Mouse (Mus musculus): Measurements from ENCODE around the gene Acot12. TPM values are rescaled to one million over a fixed set of nuclear protein-coding genes. Genes with fewer than 3 reads are reported as not detected.

Gene Acot12
- polyA plus RNA-seq, 1 experiment from 2014 or later: not detected

DNA sequence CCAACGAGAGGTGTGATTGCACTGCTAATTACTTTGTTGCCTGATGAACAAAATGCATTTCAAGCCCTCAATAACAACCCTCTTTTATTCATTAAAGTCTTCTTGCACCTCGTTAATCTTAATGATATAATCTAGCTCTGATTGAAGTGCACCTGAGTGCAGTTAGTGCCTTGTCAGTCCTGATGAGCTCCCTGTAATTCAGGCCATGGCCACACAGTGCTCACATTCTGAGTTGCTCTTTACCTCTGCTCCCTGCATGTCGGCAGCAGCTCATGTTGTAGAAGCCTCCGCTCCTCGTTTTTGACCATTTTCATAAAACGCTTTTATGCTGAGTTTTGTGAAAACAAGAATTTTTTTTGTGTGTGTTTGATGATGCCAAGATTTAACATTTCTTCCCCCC, 82.4 kb downstream of the Acot12 start:
- WGBS: 67% methylated on average over 6 of the region's 6 CpGs
- no peak for TF ChIP-seq CTCF (IDR thresholded peaks at IDR 0.05; ENCODE audit: low read depth)
- Histone ChIP-seq H3K4me3 (ENCODE audit: low read depth, low read length) (no peak overlapping the region), H3K9me3 (ENCODE audit: low read depth, low read length) (no peaks in the 10 kb centered on the region), H3K27me3 (ENCODE audit: insufficient read depth, low read length) (no peaks in the 10 kb centered on the region), H3K4me1 (ENCODE audit: insufficient read depth) (no peaks in the 10 kb centered on the region), H3K4me2 (no peak overlapping the region), H3K36me3 (ENCODE audit: insufficient read depth) (no peaks in the 10 kb centered on the region), H3K27ac (ENCODE audit: low read depth) (no peak overlapping the region), H3K9ac (no peak overlapping the region)
- ATAC-seq (ENCODE audit: insufficient read depth): no peak
- no peak for DNase-seq

DNA sequence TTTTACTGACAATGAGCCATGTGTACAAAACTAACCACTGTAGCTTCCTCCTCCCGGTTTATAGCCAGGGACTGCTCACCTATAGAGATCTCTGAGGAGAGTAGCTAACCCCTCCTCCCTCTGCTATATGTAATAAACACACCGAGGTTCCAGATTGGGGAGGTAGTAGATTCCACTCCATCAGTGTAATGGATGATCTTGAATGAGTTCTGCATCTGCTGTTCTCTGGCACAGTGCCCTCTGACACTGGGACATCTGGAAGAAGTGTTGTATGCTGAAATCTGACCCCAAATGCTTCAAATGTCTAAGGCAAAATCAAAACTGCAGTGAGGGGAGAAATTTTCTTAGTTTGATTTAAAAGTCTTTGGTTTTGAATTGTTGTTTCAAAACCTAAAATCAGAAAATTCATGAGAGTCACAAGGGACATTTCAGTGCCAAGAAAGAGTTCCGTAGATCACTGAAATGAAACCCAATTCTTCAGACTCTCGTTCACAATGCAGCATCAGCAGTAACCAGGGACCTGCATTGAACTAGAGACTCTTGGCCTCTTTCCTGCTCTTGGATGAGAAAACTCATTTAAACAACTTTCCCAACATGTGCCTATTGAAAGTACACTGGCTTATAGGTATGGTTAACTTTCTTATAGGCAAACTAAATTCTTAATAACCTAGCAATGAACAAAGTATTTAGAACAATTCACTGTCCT, 83.7 kb downstream of the Acot12 start:
- no peaks in the 10 kb centered on the region for H3K27me3 ChIP-seq (ENCODE audit: insufficient read depth, low read length)
- 42% methylated on average over 4 of the region's 4 CpGs for WGBS
- H3K36me3 ChIP-seq (ENCODE audit: insufficient read depth): no peaks in the 10 kb centered on the region
- H3K27ac ChIP-seq (ENCODE audit: low read depth): no peak overlapping the region
- no peak overlapping the region for H3K4me3 ChIP-seq (ENCODE audit: low read depth, low read length)
- no peak overlapping the region for H3K4me2 ChIP-seq
- no peaks in the 10 kb centered on the region for H3K9me3 ChIP-seq (ENCODE audit: low read depth, low read length)
- no peak overlapping the region for H3K9ac ChIP-seq
- TF ChIP-seq CTCF (IDR thresholded peaks at IDR 0.05; ENCODE audit: low read depth): no peak
- DNase-seq (peak; percentile 72), ATAC-seq (ENCODE audit: insufficient read depth) (no peak)
- no peaks in the 10 kb centered on the region for H3K4me1 ChIP-seq (ENCODE audit: insufficient read depth)

DNA sequence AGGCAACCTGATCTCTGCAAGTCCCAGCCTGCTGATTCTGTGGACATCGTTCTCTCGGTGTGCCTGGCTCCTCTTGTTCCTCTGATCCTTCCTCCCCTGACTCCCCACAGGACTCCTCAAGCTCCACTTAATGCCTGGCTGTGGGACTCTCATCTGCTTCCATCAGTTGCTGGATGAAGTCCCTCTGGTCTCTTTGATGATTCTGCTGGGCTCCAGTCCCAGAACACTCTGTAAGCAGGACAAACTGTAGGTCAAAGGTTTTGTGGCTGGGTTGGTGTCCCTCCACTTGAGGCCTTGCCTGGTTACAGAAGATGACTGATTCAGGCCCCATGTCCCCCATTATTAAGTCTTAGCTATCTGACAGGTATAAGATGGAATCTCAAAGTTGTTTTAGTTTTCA, 84.8 kb downstream of the Acot12 start:
- Histone ChIP-seq H3K9me3 (ENCODE audit: low read depth, low read length) (no peaks in the 10 kb centered on the region), H3K4me1 (ENCODE audit: insufficient read depth) (no peaks in the 10 kb centered on the region), H3K4me3 (ENCODE audit: low read depth, low read length) (no peak overlapping the region), H3K27me3 (ENCODE audit: insufficient read depth, low read length) (no peaks in the 10 kb centered on the region), H3K4me2 (no peak overlapping the region), H3K27ac (ENCODE audit: low read depth) (no peak overlapping the region), H3K9ac (no peak overlapping the region), H3K36me3 (ENCODE audit: insufficient read depth) (no peaks in the 10 kb centered on the region)
- no peak for TF ChIP-seq CTCF (IDR thresholded peaks at IDR 0.05; ENCODE audit: low read depth)
- DNase-seq: no peak
- 83% methylated on average over 2 of the region's 2 CpGs for WGBS
- no peak for ATAC-seq (ENCODE audit: insufficient read depth)

DNA sequence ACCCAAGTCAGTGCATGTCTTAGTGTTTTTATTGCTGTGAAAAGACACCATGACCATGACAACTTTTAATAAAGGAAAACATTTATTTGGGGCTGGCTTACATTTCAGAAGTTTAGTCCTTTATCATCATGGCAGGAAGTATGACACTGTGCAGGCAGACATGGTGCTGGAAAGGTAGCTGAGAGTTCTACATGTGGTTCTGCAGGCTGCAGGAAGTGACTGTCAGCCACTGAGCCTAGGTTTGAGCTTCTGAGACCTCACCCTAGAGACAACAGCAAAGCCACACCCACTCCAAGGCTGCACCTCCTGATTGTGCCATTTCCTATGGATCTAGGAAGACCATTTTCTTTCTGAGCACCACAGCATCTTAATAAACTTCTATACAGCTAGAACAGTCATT, 86.6 kb downstream of the Acot12 start:
- no peak overlapping the region for H3K4me3 ChIP-seq (ENCODE audit: low read depth, low read length)
- H3K4me1 ChIP-seq (ENCODE audit: insufficient read depth): no peaks in the 10 kb centered on the region
- no peaks in the 10 kb centered on the region for H3K9me3 ChIP-seq (ENCODE audit: low read depth, low read length)
- DNase-seq: no peak
- H3K36me3 ChIP-seq (ENCODE audit: insufficient read depth): no peaks in the 10 kb centered on the region
- TF ChIP-seq CTCF (IDR thresholded peaks at IDR 0.05; ENCODE audit: low read depth): no peak
- no peak overlapping the region for H3K9ac ChIP-seq
- no peaks in the 10 kb centered on the region for H3K27me3 ChIP-seq (ENCODE audit: insufficient read depth, low read length)
- H3K27ac ChIP-seq (ENCODE audit: low read depth): no peak overlapping the region
- no peak for ATAC-seq (ENCODE audit: insufficient read depth)
- H3K4me2 ChIP-seq: no peak overlapping the region

Small RNA genes within 50 kb of the gene (microRNA-seq; reads per million reads assigned to microRNA genes)
- not detected for gene Gm27656 (ENCODE audit: borderline number of aligned reads)

Other genes with a start within 250 kb of the Acot12 start
- gene Zcchc9, start 66.2 kb downstream of the Acot12 start, polyA plus RNA-seq (2014; fragmentation: Nextera tagmentation; extraction: Ambion mirVana): 31.2 and 34.0 TPM in 2 replicates
- gene Ckmt2, start 135.4 kb downstream of the Acot12 start, polyA plus RNA-seq (2014; fragmentation: Nextera tagmentation; extraction: Ambion mirVana): 0.20 TPM in 1 of 2 replicates, not detected in the other